ENCODE assay signal across 27 mouse cellular contexts in genomic region chr9:8703516-8703915, GRCm38 (mm10).
"Had no signal": no experiment of that assay in that cellular context is flagged by ENCODE, and none has a peak within 500 bp of the region (broad histone marks: within the 10 kb centered on the region; RNA-seq: fewer than 3 reads in every experiment).

No protein-coding gene starts in this region.

- H3K4me3 ChIP-seq: gastrocnemius, adult 2 months; heart, embryonic 10.5 days; heart, embryonic 12.5 days; hindbrain, embryonic 10.5 days; hindbrain, embryonic 12.5 days; kidney, embryonic 15.5 days; layer of hippocampus, adult 2 months; limb, embryonic 13.5 days; limb, embryonic 15.5 days; liver, embryonic 12.5 days had no signal

- H3K27ac ChIP-seq: gastrocnemius, adult 2 months; heart, embryonic 10.5 days; hindbrain, embryonic 10.5 days; hindbrain, embryonic 12.5 days; hindbrain, embryonic 14.5 days; kidney, embryonic 15.5 days; kidney, postnatal 0 days; layer of hippocampus, adult 2 months; limb, embryonic 13.5 days; limb, embryonic 15.5 days; liver, embryonic 12.5 days; liver, embryonic 14.5 days had no signal

- H3K4me2 ChIP-seq: heart, embryonic 12.5 days; hindbrain, embryonic 12.5 days; hindbrain, embryonic 14.5 days; kidney, embryonic 15.5 days; limb, embryonic 13.5 days; limb, embryonic 15.5 days; liver, embryonic 12.5 days had no signal

- ATAC-seq: hindbrain, embryonic 16.5 days; inflammation-experienced regulatory T-cells, adult 6 months; liver, embryonic 12.5 days had no signal

- DNase-seq: gastrocnemius, adult 2 months; gastrocnemius, postnatal 10 days; gastrocnemius, postnatal 25 days; heart, adult 18-20 months; heart, postnatal 10 days; heart, postnatal 4 days; kidney, adult 11 months; kidney, adult 2 months; kidney, adult 9 months; kidney, postnatal 14 days; kidney, postnatal 36 days; layer of hippocampus, postnatal 36 days; left cerebral cortex, postnatal 4 days had no signal

- H3K4me1 ChIP-seq: heart, embryonic 10.5 days; heart, embryonic 12.5 days; hindbrain, embryonic 10.5 days; hindbrain, embryonic 12.5 days; kidney, embryonic 15.5 days; limb, embryonic 15.5 days; liver, embryonic 12.5 days had no signal

- H3K36me3 ChIP-seq: heart, embryonic 10.5 days; heart, embryonic 12.5 days; hindbrain, embryonic 10.5 days; hindbrain, embryonic 12.5 days; kidney, embryonic 15.5 days; limb, embryonic 13.5 days; limb, embryonic 15.5 days; liver, embryonic 12.5 days had no signal

- H3K9me3 ChIP-seq: heart, embryonic 10.5 days; heart, embryonic 12.5 days; hindbrain, embryonic 10.5 days; hindbrain, embryonic 12.5 days; kidney, embryonic 15.5 days; limb, embryonic 13.5 days; limb, embryonic 15.5 days; liver, embryonic 12.5 days had no signal

- H3K9ac ChIP-seq: heart, embryonic 12.5 days; hindbrain, embryonic 12.5 days; hindbrain, embryonic 14.5 days; kidney, embryonic 15.5 days; limb, embryonic 13.5 days; limb, embryonic 15.5 days; liver, embryonic 12.5 days; liver, embryonic 14.5 days had no signal

- H3K27me3 ChIP-seq: heart, embryonic 12.5 days; hindbrain, embryonic 12.5 days; kidney, embryonic 15.5 days; limb, embryonic 13.5 days; limb, embryonic 15.5 days; liver, embryonic 12.5 days had no signal
